Mouse (Mus musculus): ENCODE data around the gene Srp9. TPM values are rescaled to one million over a fixed set of nuclear protein-coding genes. Genes with fewer than 3 reads are reported as not detected.

Gene Srp9
- total RNA-seq, 1 experiment = 86.7 TPM

GRCm38 (mm10) chr1:182100403-182100802 lies 24.1 kb upstream of the Srp9 start:
- Histone ChIP-seq H3K27ac (ENCODE audit: insufficient read depth, low read depth, low read length, poor library complexity, severe bottlenecking) (no peak overlapping the region), H3K9me3 (ENCODE audit: control insufficient read depth, insufficient read depth, low read depth, low read length) (no peaks in the 10 kb centered on the region), H3K4me1 (ENCODE audit: control insufficient read depth in 2 of 2, insufficient read depth in 2 of 2, low read length in 2 of 2, poor library complexity in 1 of 2) (peaks cover 25 to 38% of the 10 kb centered on the region in 2 experiments), H3K4me3 (ENCODE audit: insufficient read depth in 1 of 2, low read depth in 1 of 2, low read length in 2 of 2, poor library complexity in 1 of 2, severe bottlenecking in 1 of 2) (no peak overlapping the region), H3K36me3 (ENCODE audit: control insufficient read depth, insufficient read depth, low read length, poor library complexity, severe bottlenecking) (no peaks in the 10 kb centered on the region), H3K9ac (ENCODE audit: insufficient read depth, low read depth, low read length, poor library complexity, severe bottlenecking) (no peak overlapping the region)
- DNase-seq (ENCODE audit: low read depth, low spot score) = no peak
- in situ Hi-C loops (cut with MboI; ENCODE audit: low sequenced_read_pairs in 2 of 2, unreplicated experiment in 2 of 2) = no loop called here
- no peak for TF ChIP-seq HCFC1 (IDR thresholded peaks at IDR 0.05; ENCODE audit: borderline replicate concordance, insufficient read depth, low read length)
- no peak for TF ChIP-seq CHD2 (IDR thresholded peaks at IDR 0.05; ENCODE audit: low read depth, low read length)
- no peak for TF ChIP-seq ZNF384 (IDR thresholded peaks at IDR 0.05; ENCODE audit: low read depth, low read length)
- no peak; the same call in 1 of the 2 replicates for TF ChIP-seq MAFK (IDR thresholded peaks at IDR 0.05; ENCODE audit: insufficient read depth, low read depth, low read length)
- TF ChIP-seq ZC3H11A (IDR thresholded peaks at IDR 0.05; ENCODE audit: borderline replicate concordance, low read depth, low read length) = no peak

- H3K4me1 ChIP-seq (ENCODE audit: control insufficient read depth in 2 of 2, insufficient read depth in 2 of 2, low read length in 2 of 2, poor library complexity in 1 of 2) = peaks cover 28 to 36% of the 10 kb centered on the region in 2 experiments
- no peak for DNase-seq (ENCODE audit: low read depth, low spot score)
Measured at GRCm38 (mm10) chr1:182101468-182101867, 23.1 kb upstream of the Srp9 start.

GRCm38 (mm10) chr1:182102706-182103105 lies 21.8 kb upstream of the Srp9 start:
- Histone ChIP-seq H3K4me1 (ENCODE audit: control insufficient read depth in 2 of 2, insufficient read depth in 2 of 2, low read length in 2 of 2, poor library complexity in 1 of 2) (peaks cover 25 to 34% of the 10 kb centered on the region in 2 experiments), H3K27ac (ENCODE audit: insufficient read depth, low read depth, low read length, poor library complexity, severe bottlenecking) (peak overlapping the region; percentile 55; the same call in 1 of the 2 replicates), H3K36me3 (ENCODE audit: control insufficient read depth, insufficient read depth, low read length, poor library complexity, severe bottlenecking) (no peaks in the 10 kb centered on the region), H3K4me3 (ENCODE audit: insufficient read depth in 1 of 2, low read depth in 1 of 2, low read length in 2 of 2, poor library complexity in 1 of 2, severe bottlenecking in 1 of 2) (no peak overlapping the region), H3K9ac (ENCODE audit: insufficient read depth, low read depth, low read length, poor library complexity, severe bottlenecking) (no peak overlapping the region; the same call in 1 of the 2 replicates), H3K9me3 (ENCODE audit: control insufficient read depth, insufficient read depth, low read depth, low read length) (no peaks in the 10 kb centered on the region)
- TF ChIP-seq CHD2 (IDR thresholded peaks at IDR 0.05; ENCODE audit: low read depth, low read length) (no peak), ZC3H11A (IDR thresholded peaks at IDR 0.05; ENCODE audit: borderline replicate concordance, low read depth, low read length) (no peak), ZNF384 (IDR thresholded peaks at IDR 0.05; ENCODE audit: low read depth, low read length) (no peak), MAFK (IDR thresholded peaks at IDR 0.05; ENCODE audit: insufficient read depth, low read depth, low read length) (no peak), HCFC1 (IDR thresholded peaks at IDR 0.05; ENCODE audit: borderline replicate concordance, insufficient read depth, low read length) (no peak)
- in situ Hi-C loops (cut with MboI; ENCODE audit: low sequenced_read_pairs in 2 of 2, unreplicated experiment in 2 of 2) = no loop called here
- no peak for DNase-seq (ENCODE audit: low read depth, low spot score)

More at GRCm38 (mm10) chr1:182101468-182101867, 23.1 kb upstream of the Srp9 start:
- Histone ChIP-seq H3K9me3 (ENCODE audit: control insufficient read depth, insufficient read depth, low read depth, low read length) (no peaks in the 10 kb centered on the region), H3K4me3 (ENCODE audit: insufficient read depth in 1 of 2, low read depth in 1 of 2, low read length in 2 of 2, poor library complexity in 1 of 2, severe bottlenecking in 1 of 2) (no peak overlapping the region), H3K36me3 (ENCODE audit: control insufficient read depth, insufficient read depth, low read length, poor library complexity, severe bottlenecking) (no peaks in the 10 kb centered on the region), H3K27ac (ENCODE audit: insufficient read depth, low read depth, low read length, poor library complexity, severe bottlenecking) (no peak overlapping the region), H3K9ac (ENCODE audit: insufficient read depth, low read depth, low read length, poor library complexity, severe bottlenecking) (no peak overlapping the region)
- in situ Hi-C loops (cut with MboI; ENCODE audit: low sequenced_read_pairs in 2 of 2, unreplicated experiment in 2 of 2) = no loop called here
- no peak for TF ChIP-seq CHD2 (IDR thresholded peaks at IDR 0.05; ENCODE audit: low read depth, low read length)
- 0 out of 2 replicates have a peak, but pooled peaks have one; percentile 28 for TF ChIP-seq MAFK (IDR thresholded peaks at IDR 0.05; ENCODE audit: insufficient read depth, low read depth, low read length)

- DNase-seq (ENCODE audit: low read depth, low spot score) = peak; percentile 51
- no peaks in the 10 kb centered on the region for H3K36me3 ChIP-seq (ENCODE audit: control insufficient read depth, insufficient read depth, low read length, poor library complexity, severe bottlenecking)
- peaks cover 23 to 35% of the 10 kb centered on the region in 2 experiments for H3K4me1 ChIP-seq (ENCODE audit: control insufficient read depth in 2 of 2, insufficient read depth in 2 of 2, low read length in 2 of 2, poor library complexity in 1 of 2)
- TF ChIP-seq ZNF384 (IDR thresholded peaks at IDR 0.05; ENCODE audit: low read depth, low read length) = no peak
- no peak for TF ChIP-seq MAFK (IDR thresholded peaks at IDR 0.05; ENCODE audit: insufficient read depth, low read depth, low read length)
- no peak for TF ChIP-seq HCFC1 (IDR thresholded peaks at IDR 0.05; ENCODE audit: borderline replicate concordance, insufficient read depth, low read length)
- H3K4me3 ChIP-seq (ENCODE audit: insufficient read depth in 1 of 2, low read depth in 1 of 2, low read length in 2 of 2, poor library complexity in 1 of 2, severe bottlenecking in 1 of 2) = peak overlapping the region; percentile 1 to 15; a peak in 3 of 4 replicates
- peak overlapping the region; percentile 58 for H3K27ac ChIP-seq (ENCODE audit: insufficient read depth, low read depth, low read length, poor library complexity, severe bottlenecking)
- peak overlapping the region; percentile 41; the same call in 1 of the 2 replicates for H3K9ac ChIP-seq (ENCODE audit: insufficient read depth, low read depth, low read length, poor library complexity, severe bottlenecking)
- in situ Hi-C loops (cut with MboI; ENCODE audit: low sequenced_read_pairs in 2 of 2, unreplicated experiment in 2 of 2) = no loop called here
- no peaks in the 10 kb centered on the region for H3K9me3 ChIP-seq (ENCODE audit: control insufficient read depth, insufficient read depth, low read depth, low read length)
Measured at GRCm38 (mm10) chr1:182103436-182103835, 21.1 kb upstream of the Srp9 start.

- in situ Hi-C loops (cut with MboI; ENCODE audit: low sequenced_read_pairs in 2 of 2, unreplicated experiment in 2 of 2) = no loop called here
- H3K27ac ChIP-seq (ENCODE audit: insufficient read depth, low read depth, low read length, poor library complexity, severe bottlenecking) = no peak overlapping the region
- H3K36me3 ChIP-seq (ENCODE audit: control insufficient read depth, insufficient read depth, low read length, poor library complexity, severe bottlenecking) = no peaks in the 10 kb centered on the region
- H3K9me3 ChIP-seq (ENCODE audit: control insufficient read depth, insufficient read depth, low read depth, low read length) = no peaks in the 10 kb centered on the region
- TF ChIP-seq HCFC1 (IDR thresholded peaks at IDR 0.05; ENCODE audit: borderline replicate concordance, insufficient read depth, low read length) (no peak), CHD2 (IDR thresholded peaks at IDR 0.05; ENCODE audit: low read depth, low read length) (no peak), MAFK (IDR thresholded peaks at IDR 0.05; ENCODE audit: insufficient read depth, low read depth, low read length) (no peak), ZC3H11A (IDR thresholded peaks at IDR 0.05; ENCODE audit: borderline replicate concordance, low read depth, low read length) (no peak), ZNF384 (IDR thresholded peaks at IDR 0.05; ENCODE audit: low read depth, low read length) (no peak)
- DNase-seq (ENCODE audit: low read depth, low spot score) = no peak
- H3K4me3 ChIP-seq (ENCODE audit: insufficient read depth in 1 of 2, low read depth in 1 of 2, low read length in 2 of 2, poor library complexity in 1 of 2, severe bottlenecking in 1 of 2) = no peak overlapping the region
- peaks cover 20 to 23% of the 10 kb centered on the region in 2 experiments for H3K4me1 ChIP-seq (ENCODE audit: control insufficient read depth in 2 of 2, insufficient read depth in 2 of 2, low read length in 2 of 2, poor library complexity in 1 of 2)
- no peak overlapping the region for H3K9ac ChIP-seq (ENCODE audit: insufficient read depth, low read depth, low read length, poor library complexity, severe bottlenecking)
Measured at GRCm38 (mm10) chr1:182105023-182105422, 19.5 kb upstream of the Srp9 start.
